Mouse (Mus musculus): ENCODE measurements around the gene Ikbkg. TPM values are rescaled to one million over a fixed set of nuclear protein-coding genes. Genes with fewer than 3 reads are reported as not detected.
"Not testable (repeated sequence)": the region's sequence is repeated elsewhere in the genome, so short reads cannot be mapped to it uniquely, and the experiment has no call there.

Ikbkg gene
- polyA plus RNA-seq, 1 experiment from 2014 or later, result 25.1 TPM

GRCm38 (mm10) chrX:74451157-74451912, 58.2 kb downstream of the Ikbkg start:
- no peak for DNase-seq (ENCODE audit: low spot score)

GRCm38 (mm10) chrX:74452773-74453172, 59.7 kb downstream of the Ikbkg start:
- peak; percentile 32 for DNase-seq (ENCODE audit: low spot score)

DNA sequence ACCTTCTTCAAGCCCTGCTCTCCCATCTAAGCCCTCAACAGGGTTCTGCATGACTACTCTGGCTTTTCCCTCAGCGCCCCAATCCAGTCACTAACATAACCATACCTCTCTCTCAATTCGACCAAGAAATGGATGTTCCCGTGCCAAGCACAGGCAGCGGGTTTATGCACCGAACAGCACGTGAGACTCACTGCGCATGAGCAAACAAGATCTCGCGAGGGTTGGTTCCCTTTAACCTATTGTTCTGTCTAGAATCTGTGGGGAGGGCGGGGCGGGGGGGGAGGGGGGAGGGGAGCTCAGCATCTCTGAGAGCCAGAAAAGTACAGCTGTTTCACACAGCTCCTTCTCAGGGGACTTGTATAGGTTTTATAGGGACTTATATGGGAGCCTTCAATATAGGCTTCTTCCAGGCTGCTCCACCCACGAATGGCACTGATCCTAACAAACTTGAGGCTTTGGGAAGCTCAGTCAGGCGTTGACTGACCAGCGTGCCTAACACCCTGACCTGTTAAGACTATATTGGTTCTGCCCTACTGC, 88.3 kb downstream of the Ikbkg start, which contains the start of gene Gm6880:
TSS of gene Gm6880 (minus strand) at position 51 of the 537 bp plus-strand sequence.
- not testable (repeated sequence) for DNase-seq (ENCODE audit: low spot score)

DNA sequence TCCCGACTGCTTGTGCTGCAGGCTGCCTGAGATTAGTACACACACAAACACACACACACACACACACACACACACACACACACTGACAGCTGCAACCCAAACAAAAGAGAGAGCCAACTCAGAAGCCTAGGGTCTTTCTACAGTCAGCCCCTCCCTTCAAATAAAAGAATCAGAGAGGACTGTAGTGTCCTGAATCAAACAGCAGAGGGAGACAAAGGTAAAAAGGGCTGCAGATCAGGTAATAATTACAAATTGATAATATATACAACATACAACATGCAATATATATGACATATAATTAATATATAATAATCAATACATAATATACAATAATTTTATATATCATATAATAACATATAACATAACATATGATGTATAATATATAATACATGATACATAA, 104.0 kb downstream of the Ikbkg start:
- DNase-seq (ENCODE audit: low spot score), result no peak

Other genes starting within 250 kb of the Ikbkg start
- not detected in 2 replicates for gene Tex28, start 225.5 kb upstream of the Ikbkg start, polyA plus RNA-seq (2015; fragmentation: Nextera tagmentation; extraction: Ambion mirVana)
- gene Tktl1, start 216.0 kb upstream of the Ikbkg start, polyA plus RNA-seq (2015; fragmentation: Nextera tagmentation; extraction: Ambion mirVana), result 0.51 and 0.52 TPM in 2 replicates
- 108 and 110 TPM in 2 replicates for gene Flna, start 143.5 kb upstream of the Ikbkg start, polyA plus RNA-seq (2015; fragmentation: Nextera tagmentation; extraction: Ambion mirVana)
- 19.6 and 22.5 TPM in 2 replicates for gene Emd, start 138.6 kb upstream of the Ikbkg start, polyA plus RNA-seq (2015; fragmentation: Nextera tagmentation; extraction: Ambion mirVana)
- 838 and 891 TPM in 2 replicates for gene Rpl10, start 122.5 kb upstream of the Ikbkg start, polyA plus RNA-seq (2015; fragmentation: Nextera tagmentation; extraction: Ambion mirVana)
- 66.0 and 71.6 TPM in 2 replicates for gene Taz, start 111.4 kb upstream of the Ikbkg start, polyA plus RNA-seq (2015; fragmentation: Nextera tagmentation; extraction: Ambion mirVana)
- 8.1 and 9.0 TPM in 2 replicates for gene Dnase1l1, start 111.0 kb upstream of the Ikbkg start, polyA plus RNA-seq (2015; fragmentation: Nextera tagmentation; extraction: Ambion mirVana)
- gene Atp6ap1, start 96.2 kb upstream of the Ikbkg start, polyA plus RNA-seq (2015; fragmentation: Nextera tagmentation; extraction: Ambion mirVana), result 87.8 and 92.3 TPM in 2 replicates
- gene Gdi1, start 88.3 kb upstream of the Ikbkg start, polyA plus RNA-seq (2015; fragmentation: Nextera tagmentation; extraction: Ambion mirVana), result 104 and 107 TPM in 2 replicates
- 58.4 and 60.2 TPM in 2 replicates for gene Fam50a, start 80.3 kb upstream of the Ikbkg start, polyA plus RNA-seq (2015; fragmentation: Nextera tagmentation; extraction: Ambion mirVana)
- gene Plxna3, start 64.2 kb upstream of the Ikbkg start, polyA plus RNA-seq (2015; fragmentation: Nextera tagmentation; extraction: Ambion mirVana), result 0.83 and 0.96 TPM in 2 replicates
- gene Lage3, start 39.7 kb upstream of the Ikbkg start, polyA plus RNA-seq (2015; fragmentation: Nextera tagmentation; extraction: Ambion mirVana), result 123 and 138 TPM in 2 replicates
- gene Ubl4a, start 20.1 kb upstream of the Ikbkg start, polyA plus RNA-seq (2015; fragmentation: Nextera tagmentation; extraction: Ambion mirVana), result 58.7 and 63.1 TPM in 2 replicates
- gene Slc10a3, start 19.9 kb upstream of the Ikbkg start, polyA plus RNA-seq (2015; fragmentation: Nextera tagmentation; extraction: Ambion mirVana), result 19.8 and 20.1 TPM in 2 replicates
- 22.7 and 23.2 TPM in 2 replicates for gene Fam3a, start within 50 bp of the Ikbkg start, polyA plus RNA-seq (2015; fragmentation: Nextera tagmentation; extraction: Ambion mirVana)
- 38.7 and 43.8 TPM in 2 replicates for gene G6pdx, start 35.9 kb downstream of the Ikbkg start, polyA plus RNA-seq (2015; fragmentation: Nextera tagmentation; extraction: Ambion mirVana)
- not detected in 2 replicates for gene Gm6880, start 88.1 kb downstream of the Ikbkg start, polyA plus RNA-seq (2015; fragmentation: Nextera tagmentation; extraction: Ambion mirVana)
- gene Olfr1326-ps1, start 181.6 kb downstream of the Ikbkg start, polyA plus RNA-seq (2015; fragmentation: Nextera tagmentation; extraction: Ambion mirVana), result not detected in 2 replicates
- gene Olfr1325, start 199.4 kb downstream of the Ikbkg start, polyA plus RNA-seq (2015; fragmentation: Nextera tagmentation; extraction: Ambion mirVana), result not detected in 2 replicates